ENCODE assay signal across 8 mouse cellular contexts in the genomic region with DNA sequence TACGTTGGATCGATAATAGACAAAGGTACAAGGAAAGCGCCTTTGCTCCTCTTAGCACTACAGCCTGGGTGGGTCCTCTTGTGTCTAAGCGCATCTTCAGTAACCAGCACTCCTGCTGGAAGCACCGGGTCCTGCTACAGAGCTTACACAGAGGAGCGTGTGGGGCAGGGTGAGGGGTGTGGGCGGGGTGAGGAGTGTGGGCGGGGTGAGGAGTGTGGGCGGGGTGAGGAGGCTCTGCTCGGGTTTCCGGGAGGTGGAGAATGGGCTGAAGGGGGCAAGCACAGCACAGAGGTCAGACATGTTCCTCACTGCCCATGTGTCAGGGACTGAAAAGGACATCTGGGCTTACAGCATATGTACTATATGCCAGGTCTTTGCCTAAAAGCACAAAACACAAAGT. TPM values are rescaled to one million over a fixed set of nuclear protein-coding genes. Genes with fewer than 3 reads are reported as not detected.
DNase-seq lines count a peak whose midpoint lies in the region; ATAC-seq and TF ChIP-seq lines count a peak whose summit lies in the region.

No protein-coding gene starts in this region.

- H3K27me3 ChIP-seq in forebrain, embryonic 10.5 days (ENCODE audit: poor library complexity, severe bottlenecking): no peaks in the 10 kb centered on the region
- no peaks in the 10 kb centered on the region for H3K27me3 ChIP-seq in midbrain, embryonic 10.5 days (ENCODE audit: low read depth, poor library complexity, severe bottlenecking)
- no peaks in the 10 kb centered on the region for H3K27me3 ChIP-seq in cerebellum, adult 2 months (ENCODE audit: control insufficient read depth, insufficient read depth, low read length)

- TF ChIP-seq CTCF in cerebellum, adult 2 months (IDR thresholded peaks at IDR 0.05; ENCODE audit: borderline replicate concordance, insufficient read depth, low read depth, low read length): no peak

- no peaks in the 10 kb centered on the region for H3K9me3 ChIP-seq in forebrain, embryonic 10.5 days
- H3K9me3 ChIP-seq in midbrain, embryonic 10.5 days (replicated peaks): no peaks in the 10 kb centered on the region

- ATAC-seq in frontal cortex, adult (ENCODE audit: low TSS enrichment): peak; percentile 45

- DNase-seq in frontal cortex, postnatal 36 days (ENCODE audit: low spot score in 2 of 2): no peak
- peak; percentile 29 for DNase-seq in Muller cell, postnatal 12 days (ENCODE audit: inconsistent ontology term)
- DNase-seq in forebrain, embryonic 10.5 days (ENCODE audit: extremely low spot score, low spot score): peak; percentile 75
- peak; percentile 65 to 75 for DNase-seq in kidney, postnatal 4 days
- peak; percentile 79 for DNase-seq in midbrain, embryonic 10.5 days (ENCODE audit: low spot score)
- DNase-seq in layer of hippocampus, adult 8-10 months (ENCODE audit: low spot score in 2 of 2): no peak
- DNase-seq in cerebellum, adult 2 months: no peak

- peaks cover 7% of the 10 kb centered on the region for H3K4me1 ChIP-seq in forebrain, embryonic 10.5 days
- H3K4me1 ChIP-seq in midbrain, embryonic 10.5 days: peaks cover 8% of the 10 kb centered on the region
- no peaks in the 10 kb centered on the region for H3K4me1 ChIP-seq in cerebellum, adult 2 months (ENCODE audit: control insufficient read depth, insufficient read depth, low read length)

- peaks cover 31% of the 10 kb centered on the region for H3K36me3 ChIP-seq in forebrain, embryonic 10.5 days (replicated peaks)
- peaks cover 34% of the 10 kb centered on the region for H3K36me3 ChIP-seq in midbrain, embryonic 10.5 days

- no peak for TF ChIP-seq POLR2A in cerebellum, adult 2 months (IDR thresholded peaks at IDR 0.05; ENCODE audit: borderline replicate concordance, insufficient read depth, low read length)

- H3K4me3 ChIP-seq in forebrain, embryonic 10.5 days: no peak overlapping the region
- no peak overlapping the region for H3K4me3 ChIP-seq in midbrain, embryonic 10.5 days
- no peak overlapping the region for H3K4me3 ChIP-seq in cerebellum, adult 2 months (replicated peaks; ENCODE audit: insufficient read depth, low read depth, low read length)

- H3K27ac ChIP-seq in forebrain, embryonic 10.5 days: no peak overlapping the region
- no peak overlapping the region for H3K27ac ChIP-seq in midbrain, embryonic 10.5 days (replicated peaks)
- H3K27ac ChIP-seq in cerebellum, adult 2 months (ENCODE audit: insufficient read depth, low read length): no peak overlapping the region

- WGBS in forebrain, embryonic 10.5 days: 13% methylated on average over 11 of the region's 11 CpGs
- 11% methylated on average over 11 of the region's 11 CpGs for WGBS in midbrain, embryonic 10.5 days
- 31% methylated on average over 11 of the region's 11 CpGs for WGBS in cerebellum, adult 2 months

RNA-seq across cellular contexts. Expression of a gene that starts 30.9 kb away (rescaled TPM):
- 57.5 and 58.6 TPM in 2 replicates for polyA plus RNA-seq in forebrain, embryonic 10.5 days (2016; fragmentation: Nextera tagmentation; extraction: Ambion mirVana)
- polyA plus RNA-seq in midbrain, embryonic 10.5 days (2016; fragmentation: Nextera tagmentation; extraction: Ambion mirVana): 65.2 and 71.0 TPM in 2 replicates
- 10 to 100 TPM; 57.9 to 72.0 (median 62.5) TPM for total RNA-seq in layer of hippocampus, adult 8-10 months (2022)
- polyA plus RNA-seq in cerebellum, adult 2 months (2012; rRNA removed): 25.2 and 25.5 TPM in 2 replicates

Comparison
In these comparisons a context has a peak if more than half of its experiments do, and no peak if none do; other contexts are left out.
1. DNase-seq: peak in Muller cell, postnatal 12 days (single experiment), forebrain, embryonic 10.5 days (single experiment), kidney, postnatal 4 days (2 of 2) and midbrain, embryonic 10.5 days (single experiment); none in frontal cortex, postnatal 36 days (0 of 2), layer of hippocampus, adult 8-10 months (0 of 2) and cerebellum, adult 2 months (0 of 2).